Mouse (Mus musculus): ENCODE measurements around the gene Sestd1.

DNA sequence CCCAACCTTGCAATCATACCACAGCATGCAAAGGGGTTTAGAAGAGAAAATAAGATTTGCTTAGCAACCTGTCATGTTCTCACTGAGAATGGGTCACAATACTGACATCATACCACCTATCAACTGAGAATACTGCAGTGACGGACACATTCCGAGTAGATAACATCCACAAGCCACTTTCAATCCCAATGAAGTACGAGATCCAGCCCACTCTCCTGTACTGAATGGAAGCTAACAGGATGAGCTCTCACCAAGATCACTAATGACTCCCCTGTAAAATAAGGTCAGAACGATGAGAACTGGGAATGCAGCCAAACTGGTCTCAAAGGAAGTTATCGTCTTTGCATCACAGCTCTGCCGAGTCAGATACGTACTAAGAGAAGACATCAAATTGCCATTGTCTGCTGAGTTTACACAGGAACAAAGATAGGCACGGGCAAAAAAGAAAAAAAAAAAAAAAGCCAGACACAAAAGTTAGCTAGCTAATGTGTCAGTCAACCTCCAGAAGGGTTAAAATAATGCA, 96.3 kb downstream of the Sestd1 start:
- no peak for TF ChIP-seq POLR2A (IDR thresholded peaks at IDR 0.05; ENCODE audit: insufficient read length, low read depth)
- TF ChIP-seq TCF12 (IDR thresholded peaks at IDR 0.05; ENCODE audit: insufficient read depth, poor library complexity, severe bottlenecking) = no peak
- no peak for TF ChIP-seq E2F4 (IDR thresholded peaks at IDR 0.05; ENCODE audit: insufficient read depth)
- no peak for TF ChIP-seq MAX (IDR thresholded peaks at IDR 0.05; ENCODE audit: low read depth)
- TF ChIP-seq POLR2AphosphoS2 (IDR thresholded peaks at IDR 0.05; ENCODE audit: insufficient read length, low read depth) = no peak
- TF ChIP-seq CEBPB (IDR thresholded peaks at IDR 0.05; ENCODE audit: insufficient read depth, poor library complexity, severe bottlenecking) = no peak
- no peak for TF ChIP-seq REST (IDR thresholded peaks at IDR 0.05; ENCODE audit: insufficient read depth, insufficient read length)
- TF ChIP-seq MYOD1 (IDR thresholded peaks at IDR 0.05; ENCODE audit: control insufficient read depth in 1 of 3, insufficient read length in 2 of 3, low read depth in 2 of 3) = no peak
- TF ChIP-seq USF1 (IDR thresholded peaks at IDR 0.05; ENCODE audit: low read depth) = no peak
- no peak for TF ChIP-seq MYOG (IDR thresholded peaks at IDR 0.05; ENCODE audit: control insufficient read depth in 1 of 3, insufficient read depth in 1 of 3, insufficient read length in 2 of 3, low read depth in 2 of 3)

All from myocyte (in vitro differentiated cells).